8 mouse cellular contexts compared by ENCODE assay signal in the genomic region with DNA sequence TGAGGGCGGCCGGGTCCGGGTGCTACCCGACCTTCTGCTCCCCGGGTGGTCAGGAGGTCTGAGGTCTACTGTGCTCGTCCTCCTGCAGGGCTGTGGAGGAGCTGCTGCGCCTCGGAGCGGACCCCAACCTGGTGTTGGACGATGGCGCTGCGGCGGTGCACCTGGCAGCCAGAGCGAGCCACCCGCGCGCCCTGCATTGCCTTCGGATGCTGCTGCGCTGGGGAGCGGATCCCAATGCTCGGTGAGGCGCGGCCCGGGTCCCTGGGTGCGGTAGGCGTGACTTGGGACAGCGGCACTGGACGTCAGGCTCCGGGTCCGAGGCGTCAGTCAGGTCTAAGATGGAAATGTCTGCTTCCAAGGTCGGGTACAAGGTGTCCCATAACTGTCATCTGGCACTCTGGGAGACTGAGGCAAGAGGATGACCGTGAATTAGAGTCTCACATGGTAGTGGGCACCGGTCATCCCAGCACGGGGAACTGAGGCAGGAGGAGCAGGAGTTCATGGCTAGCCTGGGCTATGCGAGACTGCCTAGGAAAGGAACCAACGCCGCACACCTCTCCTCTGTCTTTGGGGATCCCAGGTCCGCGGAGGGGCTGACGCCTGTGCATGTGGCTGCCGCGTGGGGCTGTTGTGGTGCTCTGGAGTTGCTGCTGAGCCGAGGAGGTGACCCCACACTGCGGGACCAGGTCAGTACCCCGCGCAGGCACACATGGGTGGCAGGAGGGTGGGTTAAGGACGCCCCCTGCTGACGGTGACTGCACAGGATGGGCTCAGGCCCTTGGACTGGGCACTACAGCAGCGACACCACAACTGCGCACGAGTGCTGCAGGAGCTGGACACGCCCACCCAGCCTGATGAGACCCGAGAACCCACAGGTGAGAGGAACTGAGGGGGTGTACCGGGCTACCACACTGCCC. TPM values are rescaled to one million over a fixed set of nuclear protein-coding genes. Genes with fewer than 3 reads are reported as not detected.
DNase-seq lines count a peak whose midpoint lies in the region; ATAC-seq and TF ChIP-seq lines count a peak whose summit lies in the region.

No protein-coding gene starts in this region.

- peak overlapping the region; percentile 97 for H3K4me2 ChIP-seq in heart, embryonic 11.5 days

- no peaks in the 10 kb centered on the region for H3K9me3 ChIP-seq in heart, embryonic 11.5 days (replicated peaks; ENCODE audit: control insufficient read depth, low read length)

- peak; percentile 84 for DNase-seq in 3T3-L1 (ENCODE audit: low read depth, low spot score)
- DNase-seq in MEL-GATA-1-ER (ENCODE audit: extremely low read depth, low read depth) = peak; percentile 36
- peak; percentile 92 for DNase-seq in embryo, embryonic 10 days (ENCODE audit: low spot score)
- DNase-seq in kidney, adult 9 months = peak; percentile 80
- peak; percentile 82 for DNase-seq in lung, postnatal 10 days
- DNase-seq in left cerebral cortex, postnatal 14 days (ENCODE audit: low spot score in 2 of 2) = no peak

- 2% methylated on average over 55 of the region's 55 CpGs for WGBS in heart, embryonic 11.5 days (ENCODE audit: insufficient replicate concordance)
- 1% methylated on average over 55 of the region's 55 CpGs for WGBS in olfactory bulb, adult 2 months

- H3K27me3 ChIP-seq in heart, embryonic 11.5 days (ENCODE audit: control insufficient read depth, insufficient read depth, low read length) = no peaks in the 10 kb centered on the region

- peaks cover 11% of the 10 kb centered on the region for H3K36me3 ChIP-seq in heart, embryonic 11.5 days (ENCODE audit: control insufficient read depth, insufficient read depth, low read length)

- H3K9ac ChIP-seq in heart, embryonic 11.5 days (ENCODE audit: low read depth, low read length) = peak overlapping the region; percentile 85

- TF ChIP-seq POLR2A in olfactory bulb, adult 2 months (IDR thresholded peaks at IDR 0.05; ENCODE audit: insufficient read depth, low read depth, low read length) = no peak; the same call in 1 of the 2 replicates

- peak overlapping the region; percentile 82 for H3K4me3 ChIP-seq in heart, embryonic 11.5 days (ENCODE audit: low read depth, low read length)
- peak overlapping the region; percentile 37 for H3K4me3 ChIP-seq in olfactory bulb, adult 2 months (ENCODE audit: insufficient read depth, low read depth, low read length)

- peaks cover 7% of the 10 kb centered on the region for H3K4me1 ChIP-seq in heart, embryonic 11.5 days (ENCODE audit: control insufficient read depth, insufficient read depth, low read length)
- H3K4me1 ChIP-seq in olfactory bulb, adult 2 months (ENCODE audit: control insufficient read depth, insufficient read depth, low read length) = peaks cover 18% of the 10 kb centered on the region

- peak overlapping the region; percentile 57 for H3K27ac ChIP-seq in heart, embryonic 11.5 days (ENCODE audit: low read depth, low read length)
- no peak overlapping the region for H3K27ac ChIP-seq in olfactory bulb, adult 2 months (ENCODE audit: insufficient read depth, low read depth, low read length)

- peak; percentile 32; the same call in 1 of the 2 replicates for TF ChIP-seq CTCF in olfactory bulb, adult 2 months (IDR thresholded peaks at IDR 0.05; ENCODE audit: insufficient read depth, low read depth, low read length)

- intact Hi-C loops in left cerebral cortex, postnatal 14 days (cut with DNase I) = no loop called here

- ATAC-seq in heart, embryonic 11.5 days (replicated peaks; ENCODE audit: insufficient number of reproducible peaks, low FRiP score, low TSS enrichment) = peak; percentile 76

RNA-seq across cellular contexts. Expression of gene Ankle1, which starts 0.5 kb away (rescaled TPM):
- polyA plus RNA-seq in heart, embryonic 11.5 days (2014; fragmentation: Nextera tagmentation; extraction: Ambion mirVana) = 21.2 and 23.0 TPM in 2 replicates
- not detected in 2 replicates for polyA plus RNA-seq in olfactory bulb, adult 2 months (2012; ENCODE audit: insufficient read depth, insufficient read length, low replicate concordance, missing spikeins)
- total RNA-seq in left cerebral cortex, postnatal 14 days (2021) = under 1 TPM; 0.29 to 0.38 TPM

RNA-seq across cellular contexts. Expression of gene Babam1, which starts 9.7 kb away (rescaled TPM):
- polyA plus RNA-seq in heart, embryonic 11.5 days (2014; fragmentation: Nextera tagmentation; extraction: Ambion mirVana) = 89.6 and 92.1 TPM in 2 replicates
- polyA plus RNA-seq in olfactory bulb, adult 2 months (2012; ENCODE audit: insufficient read depth, insufficient read length, low replicate concordance, missing spikeins) = not detected in 2 replicates
- 10 to 100 TPM; 87.1 to 91.0 TPM for total RNA-seq in left cerebral cortex, postnatal 14 days (2021)

RNA-seq across cellular contexts. Expression of gene Ushbp1, which starts 10.8 kb away (rescaled TPM):
- 3.0 and 4.3 TPM in 2 replicates for polyA plus RNA-seq in heart, embryonic 11.5 days (2014; fragmentation: Nextera tagmentation; extraction: Ambion mirVana)
- not detected in 2 replicates for polyA plus RNA-seq in olfactory bulb, adult 2 months (2012; ENCODE audit: insufficient read depth, insufficient read length, low replicate concordance, missing spikeins)
- 1 to 10 TPM; 5.9 to 7.2 TPM for total RNA-seq in left cerebral cortex, postnatal 14 days (2021)

RNA-seq across cellular contexts. Expression of gene Nr2f6, which starts 24.6 kb away (rescaled TPM):
- polyA plus RNA-seq in heart, embryonic 11.5 days (2014; fragmentation: Nextera tagmentation; extraction: Ambion mirVana) = 45.7 and 47.2 TPM in 2 replicates
- not detected in 2 replicates for polyA plus RNA-seq in olfactory bulb, adult 2 months (2012; ENCODE audit: insufficient read depth, insufficient read length, low replicate concordance, missing spikeins)
- total RNA-seq in left cerebral cortex, postnatal 14 days (2021) = 10 to 100 TPM; 32.2 to 34.2 TPM

RNA-seq across cellular contexts. Expression of gene Ocel1, which starts 35.3 kb away (rescaled TPM):
- 2.7 and 2.9 TPM in 2 replicates for polyA plus RNA-seq in heart, embryonic 11.5 days (2014; fragmentation: Nextera tagmentation; extraction: Ambion mirVana)
- not detected in 2 replicates for polyA plus RNA-seq in olfactory bulb, adult 2 months (2012; ENCODE audit: insufficient read depth, insufficient read length, low replicate concordance, missing spikeins)
- 10 to 100 TPM; 20.2 TPM for total RNA-seq in left cerebral cortex, postnatal 14 days (2021)

Comparison
In these comparisons a context has a peak if more than half of its experiments do, and no peak if none do; other contexts are left out.
1. DNase-seq: peak in 3T3-L1 (single experiment), MEL-GATA-1-ER (single experiment), embryo, embryonic 10 days (single experiment), kidney, adult 9 months (single experiment) and lung, postnatal 10 days (single experiment); none in left cerebral cortex, postnatal 14 days (0 of 2).
2. RNA of gene Ankle1, which starts 0.5 kb away (polyA plus RNA-seq): 21.2 to 23.0 TPM in heart, embryonic 11.5 days; not detected in olfactory bulb, adult 2 months; every median in the first group is over 10 times any median in the second.